Mouse (Mus musculus) kidney, embryonic 14.5 days (tissue): ENCODE measurements around the gene Tmem29. TPM values are rescaled to one million over a fixed set of nuclear protein-coding genes. Genes with fewer than 3 reads are reported as not detected.
A peak's percentile ranks its signal among the peaks of the same experiment; 100 is the strongest.

Source experiments
- ATAC-seq: fragments of 200-750 bp; cut with Nextera tagmentation; 2 replicates; pipeline ENCODE4 v1.8.0; 2017; ENCODE audit warnings: moderate number of reproducible peaks, mild to moderate bottlenecking, moderate TSS enrichment, moderate library complexity; ENCODE audit not compliant: low FRiP score, low TSS enrichment
- H3K27ac ChIP-seq: fragments of 300-500 bp; sonication (generic); 2 replicates; pipeline ENCODE4 v1.5.1; 2014; ENCODE audit warnings: low read depth, mild to moderate bottlenecking, low read length, moderate library complexity, mixed read lengths
- H3K27me3 ChIP-seq: fragments of 300-500 bp; sonication (generic); 2 replicates; pipeline ENCODE4 v1.6.1; 2014; ENCODE audit warnings: mild to moderate bottlenecking, low read length; ENCODE audit not compliant: control insufficient read depth, insufficient read depth
- H3K36me3 ChIP-seq: fragments of 300-500 bp; sonication (generic); 2 replicates; pipeline ENCODE4 v1.6.1; 2014; ENCODE audit warnings: low read length, mixed read lengths; ENCODE audit not compliant: control insufficient read depth, insufficient read depth
- H3K4me1 ChIP-seq: fragments of 300-500 bp; sonication (generic); 2 replicates; pipeline ENCODE4 v1.6.1; 2014; ENCODE audit warnings: low read length, mixed read lengths; ENCODE audit not compliant: control insufficient read depth, insufficient read depth
- H3K4me2 ChIP-seq: fragments of 300-500 bp; sonication (generic); replicated peaks from 2 replicates; pipeline ENCODE4 v1.6.1; 2014; ENCODE audit warnings: low read depth, mild to moderate bottlenecking, low read length
- H3K4me3 ChIP-seq: fragments of 300-500 bp; sonication (generic); 2 replicates; pipeline ENCODE4 v1.5.1; 2014; ENCODE audit warnings: mild to moderate bottlenecking, low read length
- H3K9ac ChIP-seq: fragments of 300-500 bp; sonication (generic); 2 replicates; pipeline ENCODE4 v1.6.1; 2014; ENCODE audit warnings: low read depth, mild to moderate bottlenecking, low read length, moderate library complexity
- H3K9me3 ChIP-seq: fragments of 300-500 bp; sonication (generic); 2 replicates; pipeline ENCODE4 v1.6.1; 2016; ENCODE audit warnings: low read length; ENCODE audit not compliant: control insufficient read depth
- WGBS: fragments of 180-500 bp; shearing (Covaris S2); extraction: QIAGEN DNeasy Blood & Tissue Kit; methylation state at CpG from one replicate; pipeline ENCODE4 v1.1.7; 2014; 5-methylcytosine and 5-hydroxymethylcytosine counted together
- polyA plus RNA-seq: library from polyadenylated mRNA; unstranded; fragments of >200 nt; fragmentation: Nextera tagmentation; extraction: Ambion mirVana; gene quantifications from 2 replicates; pipeline ENCODE4 v1.2.1, GENCODE M21; 2014

Gene Tmem29
- polyA plus RNA-seq, 1 experiment from 2014 or later = 42.7 TPM

DNA sequence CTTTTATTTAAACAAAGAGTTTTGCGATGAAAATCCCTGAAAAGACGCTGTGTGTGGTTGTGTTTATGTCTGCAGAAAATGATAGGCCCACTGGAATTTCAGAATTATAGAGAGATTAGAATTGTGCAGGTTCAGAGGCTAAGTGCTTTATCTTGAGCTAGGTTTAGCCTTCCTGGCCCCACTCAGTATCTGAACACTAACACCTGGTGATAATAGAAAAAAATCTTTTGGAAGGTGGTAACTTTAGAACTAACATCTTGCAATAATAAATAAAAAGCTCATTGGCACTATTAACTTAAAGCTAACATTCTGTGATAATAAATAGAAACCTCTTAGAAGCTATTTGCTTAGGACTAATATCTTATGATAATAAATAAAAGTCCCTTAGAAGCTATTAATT is 1.2 kb upstream of the Tmem29 start:
- H3K4me1 ChIP-seq = no peaks in the 10 kb centered on the region
- 82% methylated on average over 2 of the region's 2 CpGs for WGBS
- no peak overlapping the region for H3K9ac ChIP-seq
- no peak overlapping the region for H3K27ac ChIP-seq
- H3K4me3 ChIP-seq = no peak overlapping the region
- no peaks in the 10 kb centered on the region for H3K9me3 ChIP-seq
- H3K27me3 ChIP-seq = no peaks in the 10 kb centered on the region
- no peak for ATAC-seq
- H3K4me2 ChIP-seq = no peak overlapping the region
- H3K36me3 ChIP-seq = no peaks in the 10 kb centered on the region

DNA sequence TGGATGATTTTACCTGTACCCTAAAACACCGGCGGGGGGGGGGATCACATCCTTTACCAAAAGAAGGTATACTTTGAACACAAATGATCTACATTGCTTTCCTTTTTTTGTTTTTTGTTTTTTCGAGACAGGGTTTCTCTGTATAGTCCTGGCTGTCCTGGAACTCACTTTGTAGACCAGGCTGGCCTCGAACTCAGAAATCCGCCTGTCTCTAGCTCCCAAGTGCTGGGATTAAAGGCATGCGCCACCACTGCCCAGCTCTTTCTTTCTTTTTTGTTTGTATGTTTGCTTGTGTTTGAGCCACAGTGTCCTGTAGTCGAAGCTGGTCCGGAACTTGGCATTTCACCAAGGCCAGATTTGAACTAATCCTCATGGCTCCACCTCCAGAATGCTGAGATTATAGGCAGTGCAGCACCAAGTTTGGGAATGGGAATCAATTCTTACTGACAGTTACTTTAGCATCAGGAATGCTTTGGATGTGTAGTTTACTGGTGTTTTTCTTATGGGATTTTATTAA is 515 bp upstream of the Tmem29 start:
- Histone ChIP-seq H3K4me2 (peak overlapping the region; percentile 38), H3K27ac (peak overlapping the region; percentile 59; the same call in 1 of the 2 replicates), H3K9me3 (no peaks in the 10 kb centered on the region), H3K36me3 (no peaks in the 10 kb centered on the region), H3K27me3 (no peaks in the 10 kb centered on the region), H3K4me1 (no peaks in the 10 kb centered on the region), H3K9ac (peak overlapping the region; percentile 58), H3K4me3 (peak overlapping the region; percentile 40)
- 59% methylated on average over 8 of the region's 8 CpGs for WGBS
- no peak for ATAC-seq

- Histone ChIP-seq H3K36me3 (no peaks in the 10 kb centered on the region), H3K4me2 (peak overlapping the region; percentile 36), H3K27me3 (no peaks in the 10 kb centered on the region), H3K9ac (peak overlapping the region; percentile 23; the same call in 1 of the 2 replicates), H3K27ac (no peak overlapping the region), H3K4me3 (peak overlapping the region; percentile 40), H3K4me1 (no peaks in the 10 kb centered on the region), H3K9me3 (no peaks in the 10 kb centered on the region)
- no peak; the same call in 1 of the 2 replicates for ATAC-seq
- 43% methylated on average over 3 of the region's 3 CpGs for WGBS
Observed at GRCm38 (mm10) chrX:150458136-150458535, 818 bp downstream of the Tmem29 start.

DNA sequence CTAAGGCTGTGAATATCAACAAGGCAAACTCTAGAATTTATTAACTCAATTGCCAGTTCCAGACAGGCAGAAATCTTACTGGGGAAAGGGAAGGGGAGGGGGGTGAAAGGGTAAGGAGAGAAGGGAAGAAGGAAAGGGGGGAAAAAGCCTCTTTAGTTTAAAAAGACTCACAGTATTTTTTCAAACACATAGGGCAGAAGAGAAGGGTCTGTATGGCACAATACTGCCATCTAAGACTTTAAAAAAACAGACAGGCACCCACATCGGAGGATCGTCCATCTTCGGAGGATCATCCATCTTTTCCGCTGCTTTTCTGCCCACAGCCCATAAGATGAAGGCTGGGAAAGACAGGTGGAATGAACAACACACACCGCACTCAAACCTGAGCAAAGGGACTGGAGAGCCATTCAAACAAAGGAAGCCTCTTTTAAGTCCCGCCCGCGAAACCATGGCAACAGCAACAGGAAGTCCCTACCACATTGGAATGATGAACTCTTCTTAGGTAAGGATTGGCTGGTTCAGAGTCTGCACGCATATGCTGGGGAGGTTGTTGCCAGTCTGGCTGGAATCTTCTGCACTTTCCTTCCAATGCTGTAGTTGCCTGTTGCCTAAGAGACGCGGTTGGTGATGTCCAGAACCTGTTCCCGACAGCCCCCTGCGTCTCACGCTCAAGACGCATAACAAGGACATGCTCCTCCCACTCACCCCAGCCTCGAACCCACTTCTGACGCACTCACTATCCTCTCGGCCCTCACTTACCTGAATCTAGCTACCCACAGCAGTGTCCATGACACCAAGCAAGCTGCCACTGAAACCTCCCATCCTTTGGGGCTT is 18.2 kb downstream of the Tmem29 start:
- no peaks in the 10 kb centered on the region for H3K9me3 ChIP-seq
- peak overlapping the region; percentile 38 for H3K4me3 ChIP-seq
- peak overlapping the region; percentile 42; the same call in 1 of the 2 replicates for H3K9ac ChIP-seq
- H3K27me3 ChIP-seq = no peaks in the 10 kb centered on the region
- peak; percentile 95 for ATAC-seq
- no peaks in the 10 kb centered on the region for H3K36me3 ChIP-seq
- no peaks in the 10 kb centered on the region for H3K4me1 ChIP-seq
- peak overlapping the region; percentile 44 for H3K4me2 ChIP-seq
- peak overlapping the region; percentile 62; the same call in 1 of the 2 replicates for H3K27ac ChIP-seq
- 33% methylated on average over 18 of the region's 18 CpGs for WGBS

DNA sequence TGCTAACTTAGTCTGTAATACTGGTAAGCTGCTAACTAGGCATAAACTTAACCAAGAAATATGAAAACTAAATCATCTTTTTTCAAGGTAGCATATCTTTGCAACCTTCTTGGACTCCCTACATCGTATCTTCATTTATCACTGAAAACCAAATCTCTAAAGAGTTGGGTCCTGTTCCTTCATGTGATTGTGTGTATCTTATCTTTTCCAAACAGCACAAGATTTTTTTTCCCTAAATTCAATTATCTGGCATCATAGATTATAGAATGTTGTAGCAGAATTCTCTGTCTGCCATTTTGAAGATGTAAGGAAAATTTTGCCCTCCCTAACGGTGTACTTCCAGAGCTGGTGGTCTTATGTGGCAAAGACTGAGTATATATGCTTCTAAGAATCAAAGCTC is 22.6 kb downstream of the Tmem29 start:
- WGBS = 85% methylated on average over 2 of the region's 2 CpGs
- Histone ChIP-seq H3K4me2 (no peak overlapping the region), H3K36me3 (no peaks in the 10 kb centered on the region), H3K9me3 (no peaks in the 10 kb centered on the region), H3K27me3 (no peaks in the 10 kb centered on the region), H3K27ac (no peak overlapping the region), H3K9ac (no peak overlapping the region), H3K4me3 (no peak overlapping the region), H3K4me1 (no peaks in the 10 kb centered on the region)
- no peak for ATAC-seq

- Histone ChIP-seq H3K9me3 (no peaks in the 10 kb centered on the region), H3K27ac (no peak overlapping the region), H3K27me3 (no peaks in the 10 kb centered on the region), H3K4me3 (no peak overlapping the region), H3K4me2 (no peak overlapping the region), H3K9ac (no peak overlapping the region), H3K36me3 (no peaks in the 10 kb centered on the region), H3K4me1 (no peaks in the 10 kb centered on the region)
- ATAC-seq = no peak
- 83% methylated on average over 7 of the region's 7 CpGs for WGBS
Observed at GRCm38 (mm10) chrX:150435367-150435766, 23.6 kb downstream of the Tmem29 start.

DNA sequence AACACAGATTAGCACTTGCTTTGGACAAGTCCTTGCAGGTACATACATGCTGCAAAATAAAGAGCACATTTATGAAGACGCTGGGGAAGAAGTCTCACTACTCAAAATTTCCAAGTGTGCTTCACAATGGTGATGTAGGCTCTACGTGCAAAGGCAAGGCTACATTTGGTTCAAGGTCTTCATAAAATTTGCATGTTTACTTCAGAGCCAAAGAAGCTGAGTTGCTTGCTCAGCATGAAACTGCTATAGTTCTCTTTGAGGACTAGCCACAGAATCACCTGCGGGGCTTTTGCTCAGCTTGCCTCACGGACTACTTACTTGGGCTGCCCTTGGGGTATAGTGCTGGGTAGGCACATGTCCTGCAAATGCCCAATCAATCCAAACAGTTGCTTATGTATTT is 45.4 kb downstream of the Tmem29 start:
- Histone ChIP-seq H3K4me2 (no peak overlapping the region), H3K4me3 (no peak overlapping the region), H3K9ac (no peak overlapping the region), H3K4me1 (no peaks in the 10 kb centered on the region), H3K27ac (no peak overlapping the region), H3K9me3 (no peaks in the 10 kb centered on the region), H3K27me3 (no peaks in the 10 kb centered on the region), H3K36me3 (no peaks in the 10 kb centered on the region; the same call in 1 of the 2 replicates)
- WGBS = 90% methylated on average over 4 of the region's 4 CpGs
- ATAC-seq = no peak

Other genes starting within 250 kb of the Tmem29 start
- 21.0 and 33.3 TPM in 2 replicates for gene Alas2, start 88.2 kb upstream of the Tmem29 start, polyA plus RNA-seq
- 6.7 and 8.6 TPM in 2 replicates for gene Pfkfb1, start 129.1 kb upstream of the Tmem29 start, polyA plus RNA-seq
- gene Apex2, start 130.7 kb upstream of the Tmem29 start, polyA plus RNA-seq = 23.5 and 24.2 TPM in 2 replicates
- gene Tro, start 198.4 kb upstream of the Tmem29 start, polyA plus RNA-seq = 19.2 and 30.7 TPM in 2 replicates